Mouse (Mus musculus) megakaryocyte progenitor cell, adult 5-6 weeks (primary cell): ENCODE measurements around the gene Ak4. TPM values are rescaled to one million over a fixed set of nuclear protein-coding genes. Genes with fewer than 3 reads are reported as not detected.
"Not testable (repeated sequence)": the region's sequence is repeated elsewhere in the genome, so short reads cannot be mapped to it uniquely, and the experiment has no call there.

ENCODE experiments used
- ATAC-seq: replicated peaks from 2 replicates; pipeline ENCODE4 v1.8.0; 2016; ENCODE audit warnings: mild to moderate bottlenecking, moderate TSS enrichment, inconsistent platforms; ENCODE audit not compliant: poor library complexity
- total RNA-seq, 2 experiments: library from RNA; stranded (forward) in 1 of 2; stranded (reverse) in 1 of 2; fragments of 157-497, 149-512 nt in 1 of 2; fragments of 200-1000 nt in 1 of 2; gene quantifications; 2 replicates each; pipeline versions ENCODE4 v1.2.3 to v1.2.4; 2015 to 2017

Ak4 gene
- total RNA-seq, 2 experiments from 2014 or later = 13.5 to 20.3 TPM

GRCm38 (mm10) chr4:101422996-101423395, 3.9 kb downstream of the Ak4 start:
- ATAC-seq = no peak

GRCm38 (mm10) chr4:101423571-101423970, 4.5 kb downstream of the Ak4 start:
- ATAC-seq = no peak

GRCm38 (mm10) chr4:101424495-101424894, 5.4 kb downstream of the Ak4 start:
- ATAC-seq = no peak

GRCm38 (mm10) chr4:101425119-101425518, 6.0 kb downstream of the Ak4 start:
- ATAC-seq = no peak

GRCm38 (mm10) chr4:101425666-101426065, 6.6 kb downstream of the Ak4 start:
- ATAC-seq = 0 out of 2 replicates have a peak, but pooled peaks have one; percentile 18

- ATAC-seq = no peak
Measured at GRCm38 (mm10) chr4:101426566-101426965, 7.5 kb downstream of the Ak4 start.

GRCm38 (mm10) chr4:101427886-101428680, 9.0 kb downstream of the Ak4 start:
- no peak for ATAC-seq

GRCm38 (mm10) chr4:101429073-101429472, 10.0 kb downstream of the Ak4 start:
- ATAC-seq = peak; percentile 68

- no peak for ATAC-seq
Measured at GRCm38 (mm10) chr4:101430000-101430399, 10.9 kb downstream of the Ak4 start.

- ATAC-seq = no peak
Measured at GRCm38 (mm10) chr4:101436761-101437512, 17.9 kb downstream of the Ak4 start.

- no peak for ATAC-seq
Measured at GRCm38 (mm10) chr4:101438271-101438670, 19.2 kb downstream of the Ak4 start.

GRCm38 (mm10) chr4:101439738-101440389, 20.8 kb downstream of the Ak4 start:
- ATAC-seq = peak; percentile 87

GRCm38 (mm10) chr4:101442791-101443190, 23.7 kb downstream of the Ak4 start:
- ATAC-seq = no peak

- ATAC-seq = no peak
Measured at GRCm38 (mm10) chr4:101443419-101443991, 24.4 kb downstream of the Ak4 start.

GRCm38 (mm10) chr4:101445660-101446059, 26.6 kb downstream of the Ak4 start:
- ATAC-seq = no peak

- ATAC-seq = not testable (repeated sequence)
Measured at GRCm38 (mm10) chr4:101446606-101447005, 27.5 kb downstream of the Ak4 start.

- ATAC-seq = no peak
Measured at GRCm38 (mm10) chr4:101448701-101449100, 29.6 kb downstream of the Ak4 start.

GRCm38 (mm10) chr4:101449344-101449743, 30.3 kb downstream of the Ak4 start:
- no peak for ATAC-seq

GRCm38 (mm10) chr4:101450150-101450780, 31.2 kb downstream of the Ak4 start:
- no peak for ATAC-seq

GRCm38 (mm10) chr4:101451089-101451488, 32.0 kb downstream of the Ak4 start:
- ATAC-seq = no peak

- ATAC-seq = no peak
Measured at GRCm38 (mm10) chr4:101452829-101453228, 33.8 kb downstream of the Ak4 start.
